Mouse (Mus musculus): ENCODE data around the gene March5. TPM values are rescaled to one million over a fixed set of nuclear protein-coding genes. Genes with fewer than 3 reads are reported as not detected.
"Not testable (repeated sequence)": the region's sequence is repeated elsewhere in the genome, so short reads cannot be mapped to it uniquely, and the experiment has no call there.

Gene March5
- polyA plus RNA-seq, 1 experiment from 2014 or later: 44.9 TPM

DNA sequence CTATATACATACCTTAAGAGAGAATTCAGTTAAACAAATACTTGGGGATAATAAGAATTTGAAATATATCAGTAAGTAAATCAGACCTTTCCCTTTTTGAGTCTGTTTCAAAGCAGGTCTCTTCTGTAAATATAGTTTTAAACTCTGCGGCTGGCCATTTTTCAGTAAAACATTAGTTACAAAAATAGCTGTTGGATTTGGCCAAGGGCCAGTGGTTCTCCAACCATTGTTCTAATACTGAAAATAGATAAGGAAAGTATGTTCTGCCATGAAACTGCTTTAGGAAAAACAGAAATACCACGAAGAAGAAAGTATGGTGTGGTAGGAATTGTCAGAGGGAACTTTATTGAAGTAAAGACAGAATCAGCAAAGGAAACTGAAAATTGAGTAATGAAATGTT is 7.4 kb downstream of the March5 start:
- Histone ChIP-seq H3K9ac (ENCODE audit: low read depth, low read length) (no peak overlapping the region), H3K4me3 (ENCODE audit: low read depth, low read length) (no peak overlapping the region), H3K27me3 (replicated peaks; ENCODE audit: control insufficient read depth, insufficient read depth, low read length) (no peaks in the 10 kb centered on the region), H3K27ac (ENCODE audit: low read depth, low read length) (no peak overlapping the region), H3K9me3 (ENCODE audit: control insufficient read depth) (no peaks in the 10 kb centered on the region), H3K36me3 (ENCODE audit: control insufficient read depth, insufficient read depth) (peaks cover 17% of the 10 kb centered on the region), H3K4me2 (replicated peaks; ENCODE audit: low read depth) (no peak overlapping the region), H3K4me1 (replicated peaks; ENCODE audit: control insufficient read depth, insufficient read depth, low read length) (peaks cover under 1% of the 10 kb centered on the region; the same call in 1 of the 2 replicates)
- no peak for ATAC-seq
- no peak for TF ChIP-seq CTCF (IDR thresholded peaks at IDR 0.05; ENCODE audit: low read depth)
- 65% methylated on average over 2 of the region's 2 CpGs for WGBS

DNA sequence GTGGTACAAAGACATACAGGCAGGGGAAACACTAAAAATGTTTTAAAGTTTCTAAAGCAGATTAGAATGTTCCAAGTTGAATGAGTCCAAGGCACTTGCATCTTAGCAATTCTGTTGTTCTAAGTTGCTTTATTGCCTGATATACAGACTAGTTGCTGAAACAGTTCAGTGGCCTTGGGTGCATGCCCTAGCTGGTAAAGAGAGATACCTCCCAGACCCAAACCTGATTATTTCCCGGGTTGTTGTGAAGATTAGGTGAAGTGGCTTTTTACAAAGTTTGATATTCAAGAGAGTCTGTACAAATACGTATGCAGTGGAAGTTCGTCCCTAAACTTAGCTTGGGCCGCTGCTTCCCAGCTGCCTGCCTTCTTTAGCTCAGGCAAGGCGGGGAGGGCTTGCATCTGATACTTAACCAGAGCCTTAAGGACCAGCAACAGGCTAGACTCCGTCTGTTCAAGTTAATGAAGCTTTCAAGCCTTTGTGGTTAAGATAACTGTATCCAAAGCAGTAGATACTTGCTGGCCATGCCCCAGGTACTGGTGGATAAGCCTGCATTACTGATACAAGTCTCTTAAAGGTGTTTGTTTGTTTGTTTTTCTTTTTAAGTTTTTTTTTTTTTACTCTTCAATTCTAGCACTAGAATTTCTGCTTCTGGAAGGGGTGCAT is 18.0 kb downstream of the March5 start:
- peaks cover 18% of the 10 kb centered on the region for H3K36me3 ChIP-seq (ENCODE audit: control insufficient read depth, insufficient read depth)
- no peak overlapping the region for H3K27ac ChIP-seq (ENCODE audit: low read depth, low read length)
- no peaks in the 10 kb centered on the region for H3K27me3 ChIP-seq (replicated peaks; ENCODE audit: control insufficient read depth, insufficient read depth, low read length)
- H3K4me3 ChIP-seq (ENCODE audit: low read depth, low read length): no peak overlapping the region
- H3K4me2 ChIP-seq (replicated peaks; ENCODE audit: low read depth): no peak overlapping the region
- no peaks in the 10 kb centered on the region for H3K9me3 ChIP-seq (ENCODE audit: control insufficient read depth)
- no peak for TF ChIP-seq CTCF (IDR thresholded peaks at IDR 0.05; ENCODE audit: low read depth)
- 83% methylated on average over 6 of the region's 6 CpGs for WGBS
- no peaks in the 10 kb centered on the region for H3K4me1 ChIP-seq (replicated peaks; ENCODE audit: control insufficient read depth, insufficient read depth, low read length)
- no peak overlapping the region for H3K9ac ChIP-seq (ENCODE audit: low read depth, low read length)
- no peak for ATAC-seq

DNA sequence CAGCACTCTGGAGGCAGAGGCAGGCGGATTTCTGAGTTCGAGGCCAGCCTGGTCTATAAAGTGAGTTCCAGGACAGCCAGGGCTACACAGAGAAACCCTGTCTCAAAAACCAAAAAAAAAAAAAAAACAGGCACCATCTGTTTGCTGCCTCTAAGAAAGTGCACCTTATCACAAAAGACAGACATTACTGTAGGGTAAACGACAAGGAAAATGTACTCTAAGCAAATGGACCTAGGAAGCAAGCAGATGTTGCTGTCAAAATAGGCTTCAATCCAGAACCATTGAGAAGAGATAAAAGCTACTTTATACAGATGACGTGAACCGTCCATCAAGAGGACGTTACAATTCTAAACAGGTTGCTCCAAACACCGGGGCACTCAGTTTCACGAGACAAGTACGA is 25.3 kb downstream of the March5 start:
- not testable (repeated sequence) for H3K4me1 ChIP-seq (replicated peaks; ENCODE audit: control insufficient read depth, insufficient read depth, low read length); ATAC-seq; H3K9ac ChIP-seq (ENCODE audit: low read depth, low read length); H3K36me3 ChIP-seq (ENCODE audit: control insufficient read depth, insufficient read depth); H3K4me3 ChIP-seq (ENCODE audit: low read depth, low read length); H3K27ac ChIP-seq (ENCODE audit: low read depth, low read length); H3K9me3 ChIP-seq (ENCODE audit: control insufficient read depth); H3K4me2 ChIP-seq (replicated peaks; ENCODE audit: low read depth)
- 68% methylated on average over 9 of the region's 9 CpGs for WGBS
- peaks cover 29% of the 10 kb centered on the region for H3K27me3 ChIP-seq (replicated peaks; ENCODE audit: control insufficient read depth, insufficient read depth, low read length)

DNA sequence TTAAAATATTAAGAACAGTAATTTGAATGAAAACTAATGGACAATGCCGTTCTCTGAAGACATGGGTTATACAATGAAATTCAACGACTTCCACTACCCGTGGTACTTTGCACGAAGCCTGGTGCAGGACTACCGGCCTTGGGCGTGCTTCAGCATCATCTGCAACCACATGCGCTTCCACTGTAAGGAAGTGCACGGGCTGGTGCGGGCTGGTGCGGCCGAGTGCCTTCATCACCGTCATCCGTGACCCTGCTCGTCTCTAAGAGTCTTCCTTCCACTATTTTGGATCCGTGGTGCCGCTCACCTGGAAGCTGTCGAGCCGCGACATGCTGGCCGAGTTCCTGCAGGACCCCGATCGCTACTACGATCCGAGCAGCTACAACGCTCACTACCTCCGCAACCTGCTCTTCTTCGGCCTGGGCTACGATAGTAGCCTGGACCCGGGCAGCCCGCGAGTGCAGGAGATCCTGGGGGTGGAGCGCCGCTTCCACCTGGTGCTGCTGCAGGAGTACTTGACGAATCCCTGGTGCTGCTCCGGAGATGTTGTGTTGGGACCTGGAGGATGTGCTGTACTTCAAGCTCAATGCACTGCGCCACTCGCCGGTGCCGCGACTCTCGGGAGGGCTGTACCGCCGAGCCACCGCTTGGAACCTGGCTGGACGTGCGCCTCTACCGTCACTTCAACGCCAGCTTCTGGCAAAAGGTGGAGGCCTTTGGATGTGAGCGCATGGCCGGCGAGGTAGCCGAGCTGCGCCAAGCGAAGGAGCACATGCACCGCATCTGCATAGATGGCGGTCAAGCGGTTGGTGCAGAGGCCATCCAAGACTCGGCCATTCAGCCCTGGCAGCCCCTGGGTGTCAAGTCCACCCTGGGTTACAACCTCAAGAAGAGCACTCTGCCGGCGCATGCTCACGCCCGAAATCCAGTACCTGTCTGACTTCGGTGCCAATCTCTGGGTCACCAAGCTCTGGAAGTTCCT is 26.5 kb downstream of the March5 start:
- Histone ChIP-seq H3K27me3 (replicated peaks; ENCODE audit: control insufficient read depth, insufficient read depth, low read length) (peaks cover 29% of the 10 kb centered on the region), H3K4me3 (ENCODE audit: low read depth, low read length) (peak overlapping the region; percentile 31), H3K9me3 (ENCODE audit: control insufficient read depth) (no peaks in the 10 kb centered on the region), H3K9ac (ENCODE audit: low read depth, low read length) (no peak overlapping the region), H3K4me2 (replicated peaks; ENCODE audit: low read depth) (peak overlapping the region; percentile 64), H3K36me3 (ENCODE audit: control insufficient read depth, insufficient read depth) (no peaks in the 10 kb centered on the region), H3K27ac (ENCODE audit: low read depth, low read length) (no peak overlapping the region), H3K4me1 (replicated peaks; ENCODE audit: control insufficient read depth, insufficient read depth, low read length) (no peaks in the 10 kb centered on the region)
- ATAC-seq: no peak
- WGBS: 5% methylated on average over 63 of the region's 63 CpGs
- TF ChIP-seq CTCF (IDR thresholded peaks at IDR 0.05; ENCODE audit: low read depth): peak; percentile 27; the same call in 1 of the 2 replicates

DNA sequence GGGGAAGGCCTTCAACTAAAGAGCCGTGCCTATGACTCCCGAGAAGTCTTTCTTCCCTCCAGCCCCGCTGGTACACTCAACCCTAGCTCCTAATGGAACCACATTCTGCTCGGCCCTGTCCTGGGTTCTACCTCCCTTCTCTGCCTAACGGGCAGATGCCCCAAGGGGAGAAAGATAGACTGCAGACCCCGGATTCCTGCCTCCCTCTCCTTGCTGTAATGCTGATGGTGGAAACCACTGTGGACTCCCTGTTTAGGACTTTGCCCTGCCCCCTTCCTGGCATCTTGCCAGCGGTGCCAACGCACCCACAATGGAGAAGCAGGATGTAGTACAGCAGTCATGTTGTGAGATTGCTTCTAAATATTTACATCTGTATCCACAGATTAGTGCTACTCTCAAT is 28.5 kb downstream of the March5 start:
- no peak overlapping the region for H3K27ac ChIP-seq (ENCODE audit: low read depth, low read length)
- H3K9me3 ChIP-seq (ENCODE audit: control insufficient read depth): no peaks in the 10 kb centered on the region
- H3K36me3 ChIP-seq (ENCODE audit: control insufficient read depth, insufficient read depth): no peaks in the 10 kb centered on the region
- ATAC-seq: no peak
- no peak for TF ChIP-seq CTCF (IDR thresholded peaks at IDR 0.05; ENCODE audit: low read depth)
- H3K4me3 ChIP-seq (ENCODE audit: low read depth, low read length): no peak overlapping the region
- H3K4me2 ChIP-seq (replicated peaks; ENCODE audit: low read depth): no peak overlapping the region
- 44% methylated on average over 8 of the region's 8 CpGs for WGBS
- no peaks in the 10 kb centered on the region for H3K4me1 ChIP-seq (replicated peaks; ENCODE audit: control insufficient read depth, insufficient read depth, low read length)
- H3K9ac ChIP-seq (ENCODE audit: low read depth, low read length): no peak overlapping the region
- peaks cover 29% of the 10 kb centered on the region for H3K27me3 ChIP-seq (replicated peaks; ENCODE audit: control insufficient read depth, insufficient read depth, low read length)

DNA sequence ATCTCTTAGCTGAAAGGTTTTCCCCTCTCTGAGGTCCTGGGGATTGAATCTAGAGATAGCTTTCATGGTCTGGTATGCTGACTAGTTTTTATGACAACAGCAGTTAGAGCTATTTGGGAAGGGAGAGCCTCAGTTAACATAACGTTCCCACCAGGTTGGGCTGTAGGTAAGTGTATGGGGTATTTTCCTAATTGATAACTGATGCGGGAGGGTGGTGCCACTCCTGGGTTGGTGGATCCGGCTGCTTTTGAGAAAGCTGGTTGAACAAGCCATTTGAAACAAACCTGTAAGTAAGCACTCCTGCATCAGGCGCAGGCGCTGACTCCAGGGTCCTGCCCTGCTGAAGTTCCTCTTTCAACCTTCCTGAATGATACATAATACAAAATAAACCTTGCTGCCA is 30.0 kb downstream of the March5 start:
- Histone ChIP-seq H3K4me3 (ENCODE audit: low read depth, low read length) (no peak overlapping the region), H3K27me3 (replicated peaks; ENCODE audit: control insufficient read depth, insufficient read depth, low read length) (peaks cover 29% of the 10 kb centered on the region), H3K4me1 (replicated peaks; ENCODE audit: control insufficient read depth, insufficient read depth, low read length) (no peaks in the 10 kb centered on the region), H3K9me3 (ENCODE audit: control insufficient read depth) (no peaks in the 10 kb centered on the region), H3K4me2 (replicated peaks; ENCODE audit: low read depth) (no peak overlapping the region), H3K9ac (ENCODE audit: low read depth, low read length) (no peak overlapping the region), H3K27ac (ENCODE audit: low read depth, low read length) (no peak overlapping the region), H3K36me3 (ENCODE audit: control insufficient read depth, insufficient read depth) (no peaks in the 10 kb centered on the region)
- TF ChIP-seq CTCF (IDR thresholded peaks at IDR 0.05; ENCODE audit: low read depth): no peak
- ATAC-seq: no peak
- 45% methylated on average over 5 of the region's 5 CpGs for WGBS

All from intestine, postnatal 0 days (tissue).